Mouse (Mus musculus): Measurements from ENCODE around the gene Vmn1r70. TPM values are rescaled to one million over a fixed set of nuclear protein-coding genes. Genes with fewer than 3 reads are reported as not detected.

Gene Vmn1r70
- not detected in 2 replicates for polyA plus RNA-seq (2012; rRNA removed)

GRCm38 (mm10) chr7:10631232-10631631 is at the start of gene Vmn1r70:
Vmn1r70 (plus strand) TSS chr7:10631532.

GRCm38 (mm10) chr7:10613559-10613958 is 17.8 kb upstream of the Vmn1r70 start, which contains the start of gene Vmn1r69:
Vmn1r69 (minus strand) TSS chr7:10613659.

Other genes starting within 250 kb of the Vmn1r70 start
- gene Vmn1r67, start 188.2 kb upstream of the Vmn1r70 start, polyA plus RNA-seq (2012; rRNA removed) = not detected in 2 replicates
- gene Zik1, start 136.1 kb upstream of the Vmn1r70 start, polyA plus RNA-seq (2012; rRNA removed) = 22.6 and 28.2 TPM in 2 replicates
- not detected in 2 replicates for gene Vmn1r68, start 73.0 kb upstream of the Vmn1r70 start, polyA plus RNA-seq (2012; rRNA removed)
- not detected in 2 replicates for gene Vmn1r69, start 17.9 kb upstream of the Vmn1r70 start, polyA plus RNA-seq (2012; rRNA removed)
- not detected in 2 replicates for gene Nlrp4b, start 56.3 kb downstream of the Vmn1r70 start, polyA plus RNA-seq (2012; rRNA removed)
- not detected in 2 replicates for gene Vmn1r71, start 122.8 kb downstream of the Vmn1r70 start, polyA plus RNA-seq (2012; rRNA removed)

Data from central nervous system, embryonic 14 days (tissue).